Mouse (Mus musculus) heart, postnatal 36 days (tissue): ENCODE results near the gene Hnrnpul1. TPM values are rescaled to one million over a fixed set of nuclear protein-coding genes. Genes with fewer than 3 reads are reported as not detected.

Source experiments
- DNase-seq, 2 experiments: peaks; one replicate each; pipeline ENCODE4 v3.0.0; 2021 to 2022
- intact Hi-C: fragments of 180-260 bp; cut with DNase I; formaldehyde crosslinking; loops from one replicate; pipeline ENCODE4 v1.15.1; 2025
- total RNA-seq, 2 experiments: library from RNA; stranded (reverse); gene quantifications; 2 replicates each; pipeline ENCODE4 v1.2.3; 2021

Gene Hnrnpul1
- total RNA-seq, 2 experiments from 2014 or later: 78.4 to 82.7 TPM

GRCm38 (mm10) chr7:25674719-25675300, 79.7 kb downstream of the Hnrnpul1 start, which contains the start of gene Tmem91:
Gene Tmem91 (minus strand): TSS chr7:25675166.
- no peak for DNase-seq
- intact Hi-C loops: no loop called here

- intact Hi-C loops: no loop called here
- no peak for DNase-seq
These were observed 80.3 kb downstream of the Hnrnpul1 start for GRCm38 (mm10) chr7:25674297-25674696.

GRCm38 (mm10) chr7:25672442-25672841, 82.1 kb downstream of the Hnrnpul1 start:
- intact Hi-C loops: no loop called here
- no peak for DNase-seq

- intact Hi-C loops: no loop called here
- DNase-seq: no peak
These were observed 82.9 kb downstream of the Hnrnpul1 start for GRCm38 (mm10) chr7:25671686-25672085.

Other genes starting within 250 kb of the Hnrnpul1 start
- gene Ceacam2, start 214.9 kb downstream of the Hnrnpul1 start, total RNA-seq: 1 to 10 TPM; 1.4 to 2.1 TPM
- gene Erich4, start 138.9 kb downstream of the Hnrnpul1 start, total RNA-seq: under 1 TPM; 0.30 to 0.56 TPM
- 10 to 100 TPM; 55.2 to 59.1 TPM for gene Dmac2, start 135.3 kb downstream of the Hnrnpul1 start, total RNA-seq
- gene B3gnt8, start 128.1 kb downstream of the Hnrnpul1 start, total RNA-seq: 1 to 10 TPM; 2.6 to 4.6 TPM
- gene Bckdha, start 95.8 kb downstream of the Hnrnpul1 start, total RNA-seq: 100 to 1,000 TPM; 237 to 254 TPM
- 10 to 100 TPM; 16.0 to 18.9 TPM for gene Exosc5, start 95.6 kb downstream of the Hnrnpul1 start, total RNA-seq
- not detected for gene Tmem91, start 79.6 kb downstream of the Hnrnpul1 start, total RNA-seq
- gene B9d2, start 74.0 kb downstream of the Hnrnpul1 start, total RNA-seq: 10 to 100 TPM; 10.2 to 10.8 TPM
- 10 to 100 TPM; 23.8 to 27.0 TPM for gene Tgfb1, start 67.8 kb downstream of the Hnrnpul1 start, total RNA-seq
- 10 to 100 TPM; 55.0 to 55.8 TPM for gene Ccdc97, start 35.7 kb downstream of the Hnrnpul1 start, total RNA-seq
- 10 to 100 TPM; 81.0 to 94.8 TPM for gene Axl, start 33.9 kb upstream of the Hnrnpul1 start, total RNA-seq
- 10 to 100 TPM in 1 of 2 experiments, 1 to 10 TPM in 1; 4.4 to 10.1 TPM for gene Cyp2s1, start 62.2 kb upstream of the Hnrnpul1 start, total RNA-seq
- gene Cyp2b10, start 142.9 kb upstream of the Hnrnpul1 start, total RNA-seq: 1 to 10 TPM; 1.3 to 2.0 TPM